Mouse (Mus musculus) midbrain, embryonic 10.5 days (tissue): Measurements from ENCODE around the gene Col5a1. TPM values are rescaled to one million over a fixed set of nuclear protein-coding genes. Genes with fewer than 3 reads are reported as not detected.

Source experiments
- DNase-seq: peaks from one replicate; pipeline ENCODE4 v3.0.0-alpha.2; 2017; ENCODE audit warnings: low spot score
- H3K27ac ChIP-seq: fragments of 300-500 bp; sonication (generic); replicated peaks from 2 replicates; pipeline ENCODE4 v1.5.1; 2016; ENCODE audit warnings: mild to moderate bottlenecking
- H3K27me3 ChIP-seq: fragments of 300-500 bp; sonication (generic); 2 replicates; pipeline ENCODE4 v1.6.1; 2016; ENCODE audit warnings: low read depth, mild to moderate bottlenecking; ENCODE audit not compliant: poor library complexity, severe bottlenecking
- H3K36me3 ChIP-seq: fragments of 300-500 bp; sonication (generic); 2 replicates; pipeline ENCODE4 v1.6.1; 2016; ENCODE audit warnings: mild to moderate bottlenecking, moderate library complexity
- H3K4me1 ChIP-seq: fragments of 300-500 bp; sonication (generic); 2 replicates; pipeline ENCODE4 v1.6.1; 2016
- H3K4me3 ChIP-seq: fragments of 300-500 bp; sonication (generic); 2 replicates; pipeline ENCODE4 v1.5.1; 2016; ENCODE audit warnings: mild to moderate bottlenecking, moderate library complexity
- H3K9me3 ChIP-seq: fragments of 300-500 bp; sonication (generic); replicated peaks from 2 replicates; pipeline ENCODE4 v1.6.1; 2016; ENCODE audit warnings: mild to moderate bottlenecking
- WGBS: fragments of 180-500 bp; shearing (Covaris S2); methylation state at CpG from one replicate; pipeline ENCODE4 v1.1.7; 2016; 5-methylcytosine and 5-hydroxymethylcytosine counted together
- polyA plus RNA-seq: library from polyadenylated mRNA; unstranded; fragments of >200 nt; fragmentation: Nextera tagmentation; extraction: Ambion mirVana; gene quantifications from 2 replicates; pipeline ENCODE4 v1.2.1, GENCODE M21; 2016

Gene Col5a1
- polyA plus RNA-seq, 1 experiment from 2014 or later = 16.2 TPM

DNA sequence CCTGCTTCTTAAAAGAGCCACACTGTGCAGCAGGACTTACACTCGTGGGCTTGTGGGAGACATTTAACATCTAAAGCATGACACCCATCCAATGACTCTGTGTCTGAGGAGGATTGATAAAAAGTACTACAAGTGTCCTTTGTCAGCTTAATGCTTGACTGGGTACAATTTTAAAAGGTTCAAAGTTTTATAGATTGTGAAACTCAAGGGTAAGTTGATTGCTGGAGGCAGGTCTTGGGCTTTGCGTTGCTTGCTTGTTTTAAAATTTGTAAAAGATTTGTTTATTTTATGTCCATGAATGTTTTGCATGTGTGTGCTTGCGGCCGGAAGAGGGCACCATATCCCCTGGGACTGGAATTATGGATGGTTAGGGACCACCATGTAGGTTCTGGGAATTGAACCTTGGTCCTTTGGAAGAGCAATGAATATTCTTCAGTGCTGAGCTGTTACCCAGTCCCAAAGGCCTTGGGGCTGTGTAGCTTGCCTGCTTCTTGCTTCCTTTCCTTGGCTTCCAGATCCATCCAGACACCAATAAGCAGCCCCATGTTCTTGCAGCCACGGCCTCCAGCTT, 178.9 kb downstream of the Col5a1 start:
- 89% methylated on average over 5 of the region's 5 CpGs for WGBS
- Histone ChIP-seq H3K4me3 (no peak overlapping the region), H3K27ac (no peak overlapping the region), H3K27me3 (no peaks in the 10 kb centered on the region), H3K9me3 (no peaks in the 10 kb centered on the region), H3K36me3 (no peaks in the 10 kb centered on the region), H3K4me1 (peaks cover 8% of the 10 kb centered on the region; the same call in 1 of the 2 replicates)
- DNase-seq = no peak

DNA sequence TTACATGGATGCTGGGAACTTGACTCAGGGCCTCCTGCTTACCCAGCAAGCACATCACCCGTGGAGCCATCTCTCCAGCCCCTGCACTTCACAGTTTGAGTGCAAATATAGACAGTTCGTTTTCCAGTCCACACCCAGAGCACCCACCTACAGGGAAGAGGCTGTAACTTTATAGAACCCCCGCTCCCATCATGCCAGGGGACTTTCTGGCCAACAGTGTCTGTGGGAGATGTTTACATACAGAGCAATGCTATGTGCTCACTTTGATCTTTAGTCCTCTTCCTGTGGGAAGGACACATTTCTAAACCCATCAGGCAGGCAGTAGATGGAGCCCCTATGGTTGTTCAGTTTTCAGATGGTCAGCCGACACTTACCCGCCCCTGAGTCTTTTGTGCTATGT, 180.5 kb downstream of the Col5a1 start:
- WGBS = 68% methylated on average over 5 of the region's 5 CpGs

DNA sequence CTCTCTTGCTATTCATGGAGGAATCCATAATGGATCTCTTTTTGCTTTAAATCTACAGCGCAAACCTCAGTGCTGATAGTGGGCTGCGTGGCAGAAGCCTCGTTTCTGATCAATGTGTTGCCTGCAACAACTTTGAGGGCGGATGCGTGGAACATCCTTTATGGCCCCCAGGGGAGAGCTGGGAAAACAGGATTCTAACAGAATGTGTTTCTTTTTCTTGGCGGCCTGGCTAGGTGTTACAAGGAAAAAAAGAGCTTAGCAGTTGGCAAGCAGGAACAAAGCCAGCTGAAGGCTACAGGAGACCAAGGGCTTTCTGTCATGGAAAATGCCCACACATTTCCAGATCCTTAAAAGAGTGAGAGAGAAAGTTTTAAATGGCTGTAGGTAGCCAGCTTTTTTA, 180.9 kb downstream of the Col5a1 start:
- 0 out of 2 replicates have a peak overlapping the region, but pooled peaks have one; percentile 55 for H3K27ac ChIP-seq

More for the DNA sequence above, 180.5 kb downstream of the Col5a1 start:
- Histone ChIP-seq H3K4me1 (peaks cover 8% of the 10 kb centered on the region; the same call in 1 of the 2 replicates), H3K4me3 (no peak overlapping the region), H3K9me3 (no peaks in the 10 kb centered on the region), H3K27ac (peak overlapping the region; percentile 55; the same call in 1 of the 2 replicates), H3K36me3 (no peaks in the 10 kb centered on the region), H3K27me3 (no peaks in the 10 kb centered on the region)
- no peak for DNase-seq

DNA sequence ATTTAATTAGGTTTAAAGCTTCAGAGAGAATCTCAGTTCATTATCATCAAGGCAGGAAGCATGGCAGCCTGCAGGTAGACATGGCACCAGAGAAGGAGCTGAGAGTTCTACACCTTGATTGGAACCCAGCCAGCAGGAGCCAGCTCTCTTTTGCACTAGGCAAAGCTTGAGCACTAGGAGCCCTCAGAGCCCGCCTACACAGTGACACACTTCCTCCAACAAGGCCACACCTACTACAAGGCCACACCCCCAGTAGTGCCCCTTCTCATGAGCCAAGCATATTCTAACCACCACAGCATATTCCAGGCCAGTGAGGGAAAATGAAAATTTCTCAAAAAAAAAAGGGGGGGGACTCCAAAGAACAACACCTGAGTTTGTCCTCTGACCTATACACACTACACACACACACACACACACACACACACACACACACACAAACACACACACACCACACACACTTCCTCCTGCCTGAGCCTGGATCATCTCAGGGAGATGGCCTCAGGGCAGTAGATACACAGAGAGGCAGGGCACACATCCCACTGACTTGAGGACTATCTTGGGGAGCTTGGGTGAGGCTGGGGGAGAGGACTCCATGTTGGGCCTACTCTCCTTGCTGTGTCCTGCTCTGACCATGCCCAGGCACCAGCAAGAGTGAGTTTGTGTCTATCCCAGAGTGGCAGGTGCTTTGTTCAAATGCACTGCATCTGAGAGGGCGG, 181.8 kb downstream of the Col5a1 start:
- no peak for DNase-seq
- no peaks in the 10 kb centered on the region for H3K36me3 ChIP-seq
- H3K27me3 ChIP-seq = no peaks in the 10 kb centered on the region
- H3K27ac ChIP-seq = peak overlapping the region; percentile 55; the same call in 1 of the 2 replicates
- no peak overlapping the region for H3K4me3 ChIP-seq
- peaks cover 8% of the 10 kb centered on the region; the same call in 1 of the 2 replicates for H3K4me1 ChIP-seq
- H3K9me3 ChIP-seq = no peaks in the 10 kb centered on the region
- 100% methylated on average over 2 of the region's 2 CpGs for WGBS

More for the DNA sequence above, 180.9 kb downstream of the Col5a1 start:
- no peaks in the 10 kb centered on the region for H3K27me3 ChIP-seq
- DNase-seq = no peak
- no peaks in the 10 kb centered on the region for H3K36me3 ChIP-seq
- no peak overlapping the region for H3K4me3 ChIP-seq
- WGBS = 77% methylated on average over 6 of the region's 6 CpGs
- peaks cover 8% of the 10 kb centered on the region; the same call in 1 of the 2 replicates for H3K4me1 ChIP-seq
- no peaks in the 10 kb centered on the region for H3K9me3 ChIP-seq

DNA sequence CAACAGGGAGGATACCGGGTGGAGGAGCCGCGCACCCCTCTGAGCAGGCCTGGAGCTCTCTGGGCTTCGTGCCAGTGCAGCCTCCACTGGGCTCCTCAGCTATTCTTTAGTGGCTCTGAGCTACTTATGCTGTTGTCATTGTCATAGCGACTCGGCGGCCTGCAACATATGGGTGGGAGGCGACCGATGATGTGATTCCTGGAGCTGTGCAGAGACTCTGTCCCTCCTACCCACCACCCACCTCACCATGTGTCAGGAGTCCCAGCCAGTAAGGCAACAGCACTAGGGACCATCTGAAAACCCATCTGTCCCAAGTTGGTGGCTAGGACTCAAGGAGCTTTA, 182.3 kb downstream of the Col5a1 start:
- no peaks in the 10 kb centered on the region for H3K36me3 ChIP-seq
- 87% methylated on average over 9 of the region's 9 CpGs for WGBS
- no peaks in the 10 kb centered on the region for H3K9me3 ChIP-seq
- H3K27ac ChIP-seq = peak overlapping the region; percentile 38; the same call in 1 of the 2 replicates
- peaks cover 8% of the 10 kb centered on the region; the same call in 1 of the 2 replicates for H3K4me1 ChIP-seq
- DNase-seq = no peak
- H3K4me3 ChIP-seq = no peak overlapping the region
- no peaks in the 10 kb centered on the region for H3K27me3 ChIP-seq

DNA sequence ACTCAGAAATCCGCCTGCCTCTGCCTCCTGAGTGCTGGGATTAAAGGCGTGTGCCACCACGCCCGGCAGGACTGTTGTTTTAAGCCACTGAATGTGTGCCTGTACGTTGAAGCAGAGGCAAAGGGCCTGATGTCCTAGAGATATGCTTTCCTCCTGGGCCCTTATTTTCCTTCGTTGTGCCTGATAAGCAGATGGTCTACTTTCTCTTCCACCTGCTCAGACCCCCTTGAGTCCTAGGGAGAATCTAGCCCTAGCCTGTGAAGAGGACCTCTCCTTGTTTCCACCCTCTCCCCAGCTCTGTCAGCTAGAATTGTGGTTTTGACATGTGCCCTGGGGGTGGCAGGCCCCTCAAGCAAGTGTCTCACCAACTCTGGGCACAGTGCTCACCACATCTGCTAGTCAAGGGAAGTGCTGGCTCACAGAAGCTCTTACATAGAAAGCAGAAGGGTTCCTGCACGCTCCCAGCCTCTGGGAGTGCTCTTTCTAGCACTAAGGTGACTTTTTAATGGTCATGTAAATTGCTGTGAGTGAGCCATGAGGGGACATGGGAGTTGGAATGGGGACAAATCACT, 189.5 kb downstream of the Col5a1 start:
- DNase-seq = no peak
- no peak overlapping the region for H3K27ac ChIP-seq
- H3K36me3 ChIP-seq = no peaks in the 10 kb centered on the region
- H3K4me1 ChIP-seq = no peaks in the 10 kb centered on the region
- no peaks in the 10 kb centered on the region for H3K27me3 ChIP-seq
- 0 out of 2 replicates have a peak, but pooled peaks cover 4% of the 10 kb centered on the region for H3K9me3 ChIP-seq
- WGBS = 78% methylated on average over 7 of the region's 7 CpGs
- no peak overlapping the region for H3K4me3 ChIP-seq

DNA sequence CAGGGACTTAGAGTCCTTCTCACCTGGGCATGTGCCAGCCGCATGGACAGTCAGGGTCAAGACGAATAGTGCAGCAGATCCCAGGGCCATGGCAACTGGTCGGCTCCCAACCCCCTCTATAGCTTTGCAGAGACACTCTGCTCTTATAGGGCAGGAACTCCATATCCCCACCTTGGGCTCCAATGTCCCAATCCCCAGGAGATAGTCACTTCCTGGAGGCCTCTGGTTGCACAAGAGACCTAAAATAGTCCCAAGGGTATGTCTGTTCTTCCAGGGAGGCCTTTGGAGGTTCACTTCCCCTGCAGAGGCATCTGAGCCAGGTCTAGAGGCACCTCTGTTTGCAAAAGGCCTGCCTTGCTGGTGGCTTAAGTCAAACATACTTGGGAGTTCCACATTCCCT, 198.5 kb downstream of the Col5a1 start, which contains the start of gene Fcnb:
Gene Fcnb (minus strand): TSS at position 118 of the 400 bp plus-strand sequence.
- DNase-seq = no peak
- peaks cover 3% of the 10 kb centered on the region for H3K4me1 ChIP-seq
- H3K4me3 ChIP-seq = no peak within 1 kb of the TSS
- no peak within 1 kb of the TSS for H3K27ac ChIP-seq
- WGBS = 94% methylated on average over 3 of the region's 3 CpGs
- H3K36me3 ChIP-seq = no peaks in the 10 kb centered on the region
- H3K27me3 ChIP-seq = no peaks in the 10 kb centered on the region
- no peaks in the 10 kb centered on the region for H3K9me3 ChIP-seq

DNA sequence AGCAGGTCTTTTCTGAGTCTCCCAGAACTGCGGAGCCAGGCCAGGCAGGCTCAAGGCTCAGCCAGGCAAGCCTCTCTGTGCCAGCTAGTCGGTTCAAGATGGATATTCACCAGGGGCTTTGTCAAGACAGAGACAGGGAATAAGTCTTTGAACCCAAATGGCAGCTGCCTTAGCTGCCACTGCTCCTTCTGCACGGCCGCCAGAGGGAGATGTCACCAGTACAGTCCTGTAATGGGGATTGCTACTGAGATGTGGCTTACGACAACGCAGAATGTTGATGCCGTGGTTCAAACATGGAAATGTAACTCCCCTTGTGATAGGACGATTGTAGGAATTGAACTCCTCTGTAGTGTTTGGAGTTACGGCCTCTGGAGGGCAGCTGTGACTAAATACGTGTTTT, 199.9 kb downstream of the Col5a1 start:
- Histone ChIP-seq H3K4me1 (peaks cover 12% of the 10 kb centered on the region), H3K27ac (no peak overlapping the region), H3K9me3 (no peaks in the 10 kb centered on the region), H3K36me3 (no peaks in the 10 kb centered on the region), H3K27me3 (no peaks in the 10 kb centered on the region), H3K4me3 (no peak overlapping the region)
- DNase-seq = no peak
- 80% methylated on average over 10 of the region's 10 CpGs for WGBS

DNA sequence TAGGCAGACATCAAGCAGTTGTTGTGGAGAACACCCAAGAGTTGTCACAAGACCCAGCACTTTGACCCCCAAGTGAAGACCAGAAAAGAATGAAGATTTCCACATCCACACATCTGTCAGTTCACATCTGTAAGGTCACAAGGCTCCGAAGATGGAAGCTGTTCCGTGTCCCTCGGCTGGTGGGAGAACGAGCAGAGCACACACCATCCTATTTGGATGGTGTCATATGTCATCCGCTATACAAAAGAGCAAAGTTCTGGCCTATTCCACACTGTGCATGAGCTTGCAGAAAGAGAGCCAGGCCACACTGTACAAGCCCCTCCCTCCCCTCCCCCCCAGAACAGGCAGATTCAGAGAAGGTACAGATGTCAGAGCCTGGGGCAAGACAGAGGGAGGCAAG, 202.9 kb downstream of the Col5a1 start:
- no peak overlapping the region for H3K4me3 ChIP-seq
- DNase-seq = no peak
- H3K4me1 ChIP-seq = peaks cover 19% of the 10 kb centered on the region
- no peaks in the 10 kb centered on the region for H3K9me3 ChIP-seq
- no peak overlapping the region for H3K27ac ChIP-seq
- no peaks in the 10 kb centered on the region for H3K36me3 ChIP-seq
- WGBS = 80% methylated on average over 5 of the region's 5 CpGs
- no peaks in the 10 kb centered on the region for H3K27me3 ChIP-seq

Other genes starting within 250 kb of the Col5a1 start
- 7.5 and 7.6 TPM in 2 replicates for gene Rxra, start 210.0 kb upstream of the Col5a1 start, polyA plus RNA-seq
- not detected in 2 replicates for gene Fcnb, start 198.5 kb downstream of the Col5a1 start, polyA plus RNA-seq